Mouse (Mus musculus) mouse trophoblast stem cell (cell line): Measurements from ENCODE around the gene Aldh3b3.
"Not testable (repeated sequence)": the region's sequence is repeated elsewhere in the genome, so short reads cannot be mapped to it uniquely, and the experiment has no call there.

Experiments
- in situ Hi-C, 2 experiments: fragments of 300-500 bp; cut with MseI, MboI; formaldehyde crosslinking; loops; 2 replicates in 1 of 2; 3 replicates in 1 of 2; pipeline ENCODE4 v1.15.1; 2025

The Aldh3b3 gene

DNA sequence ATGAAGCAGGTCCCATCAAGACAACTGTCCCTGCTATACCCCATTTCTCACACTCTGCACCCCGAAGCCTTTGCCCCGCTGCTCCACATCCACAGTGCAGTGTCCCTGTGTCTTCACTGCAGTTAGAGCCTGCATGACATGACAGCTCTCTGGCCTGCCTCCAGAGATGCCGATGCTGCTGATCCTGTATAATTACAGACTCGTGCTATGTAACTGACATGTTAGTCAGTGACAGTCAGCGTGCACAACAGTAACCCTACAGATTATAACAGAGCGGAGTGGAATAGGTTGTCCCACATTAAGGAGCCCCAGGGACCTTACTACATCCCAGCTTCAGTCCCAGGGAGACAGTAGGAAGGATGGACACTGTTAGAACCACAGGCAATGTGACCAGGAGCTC is 16.2 kb downstream of the Aldh3b3 start:
- in situ Hi-C loops = not testable (repeated sequence)

DNA sequence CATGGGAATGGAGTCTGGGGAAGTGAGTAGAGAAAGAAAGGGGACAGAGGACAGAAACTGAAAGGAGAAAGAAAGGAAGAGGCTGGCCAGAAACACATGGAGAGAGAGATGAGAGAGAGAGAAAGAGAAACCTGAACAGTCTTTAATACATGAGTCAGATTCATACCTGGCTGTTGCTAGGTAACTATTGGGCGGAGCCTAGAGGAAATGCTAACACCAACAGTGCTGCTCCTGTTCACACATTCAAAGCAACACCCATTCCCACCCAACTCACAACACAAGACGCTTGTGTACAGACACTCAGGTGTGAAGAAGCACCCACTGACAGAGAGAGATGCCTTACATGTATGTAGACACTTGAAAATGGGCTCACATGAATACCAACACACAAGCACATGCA is 17.4 kb downstream of the Aldh3b3 start:
- in situ Hi-C loops = no loop called here

- in situ Hi-C loops = no loop called here
These were observed 21.9 kb downstream of the Aldh3b3 start for GRCm38 (mm10) chr19:3980309-3980708.

DNA sequence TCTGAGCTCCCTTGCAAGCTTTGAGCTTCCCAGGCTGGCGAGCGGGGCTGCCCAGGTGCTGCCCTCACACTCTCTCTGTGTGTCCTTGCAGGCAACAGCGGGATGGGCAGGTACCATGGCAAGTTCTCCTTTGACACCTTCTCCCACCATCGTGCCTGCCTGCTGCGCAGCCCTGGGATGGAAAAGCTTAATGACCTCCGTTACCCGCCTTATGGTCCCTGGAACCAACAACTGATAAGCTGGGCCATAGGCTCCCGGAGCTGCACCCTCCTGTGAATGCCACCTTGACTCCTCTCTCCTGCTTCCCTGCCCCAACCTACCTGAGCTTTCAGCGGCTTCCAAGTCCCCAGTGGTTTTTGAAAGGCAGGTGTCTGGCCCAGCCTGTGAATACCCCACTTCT is 22.5 kb downstream of the Aldh3b3 start:
- in situ Hi-C loops = no loop called here

GRCm38 (mm10) chr19:3983527-3984200 is 25.2 kb downstream of the Aldh3b3 start:
- in situ Hi-C loops = no loop called here

GRCm38 (mm10) chr19:3985261-3985681 is 26.8 kb downstream of the Aldh3b3 start:
- in situ Hi-C loops = no loop called here

GRCm38 (mm10) chr19:3986334-3986733 is 27.9 kb downstream of the Aldh3b3 start, which contains the start of gene Acy3:
Gene Acy3, plus strand, starts transcription at chr19:3986570.
- in situ Hi-C loops = no loop called here

DNA sequence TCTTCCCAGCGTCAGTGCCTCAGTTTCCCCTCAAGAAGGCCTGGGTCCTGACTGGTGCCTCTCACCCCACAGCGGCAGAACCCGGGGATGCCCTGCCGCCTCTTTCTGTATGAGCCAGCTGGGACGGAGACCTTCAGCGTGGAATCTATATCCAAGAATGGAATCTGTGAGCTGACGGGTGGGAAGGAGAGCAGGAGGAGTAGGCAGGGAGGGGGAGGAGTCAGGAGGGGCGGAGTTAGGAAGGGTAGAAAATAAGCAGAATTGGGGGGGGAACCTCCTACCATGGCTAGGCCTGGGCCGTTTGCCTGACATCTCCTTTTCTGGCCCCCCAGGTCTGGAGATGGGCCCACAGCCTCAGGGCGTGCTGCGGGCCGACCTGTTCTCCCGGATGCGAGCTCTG is 29.6 kb downstream of the Aldh3b3 start:
- in situ Hi-C loops = no loop called here

- in situ Hi-C loops = no loop called here
These were observed 30.3 kb downstream of the Aldh3b3 start for GRCm38 (mm10) chr19:3988750-3989149.

GRCm38 (mm10) chr19:3990804-3991203 is 32.4 kb downstream of the Aldh3b3 start:
- in situ Hi-C loops = loop anchor here in 1 of 2 experiments (5.0 kb wide), 1 partner anchor 44 kb away; no protein-coding TSS in a partner anchor

DNA sequence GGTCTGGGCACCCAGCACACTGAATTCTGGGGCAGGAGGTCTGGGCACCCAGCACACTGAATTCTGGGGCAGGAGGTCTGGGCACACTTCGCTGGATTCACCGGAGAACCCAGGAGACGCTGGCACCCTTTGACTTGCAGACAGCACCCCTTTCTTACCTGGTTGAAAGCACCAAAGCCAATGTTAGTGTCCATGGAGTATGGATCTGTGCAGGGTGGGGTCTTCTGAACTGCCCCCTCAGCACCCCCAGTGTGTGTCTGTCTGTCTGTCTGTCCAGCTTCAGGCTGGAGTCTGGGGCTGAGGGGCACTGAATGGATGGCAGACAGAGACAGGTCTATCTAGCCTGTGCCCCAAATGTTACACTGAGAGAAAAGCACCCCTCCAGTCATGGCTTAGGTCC is 33.1 kb downstream of the Aldh3b3 start:
- in situ Hi-C loops = loop anchor here in 1 of 2 experiments (5.0 kb wide), 1 partner anchor 44 kb away; no protein-coding TSS in a partner anchor

GRCm38 (mm10) chr19:3991966-3992365 is 33.5 kb downstream of the Aldh3b3 start:
- in situ Hi-C loops = loop anchor here in 1 of 2 experiments (5.0 kb wide), 1 partner anchor 45 kb away; no protein-coding TSS in a partner anchor

DNA sequence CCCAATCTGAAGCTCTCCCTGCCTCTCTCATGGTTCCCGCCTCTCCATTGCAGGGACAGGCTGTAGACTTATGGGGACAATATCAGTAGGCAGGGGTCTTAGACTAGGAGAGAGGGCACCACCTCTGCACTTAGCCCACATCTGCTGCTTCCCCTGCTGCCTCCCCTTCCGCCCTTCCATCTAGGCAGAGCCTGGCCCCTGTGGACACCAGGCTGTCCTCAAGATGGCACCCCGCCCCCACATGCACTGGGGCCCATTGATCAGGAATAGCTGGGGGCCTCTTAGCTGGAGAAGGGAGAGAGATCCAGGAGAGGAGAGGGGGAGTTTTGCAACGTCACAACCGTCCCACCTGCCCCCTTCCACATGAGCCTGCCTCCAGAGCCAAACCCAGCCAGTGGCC is 34.0 kb downstream of the Aldh3b3 start, which contains the start of gene Tbx10:
Gene Tbx10, plus strand, starts transcription at position 337 of the 400 bp plus-strand sequence.
- in situ Hi-C loops = loop anchor here in 1 of 2 experiments (5.0 kb wide), 1 partner anchor 45 kb away; no protein-coding TSS in a partner anchor

- in situ Hi-C loops = loop anchor here in 1 of 2 experiments (5.0 kb wide), 1 partner anchor 48 kb away; no protein-coding TSS in a partner anchor
These were observed 36.5 kb downstream of the Aldh3b3 start for GRCm38 (mm10) chr19:3994932-3995331.

GRCm38 (mm10) chr19:3995505-3995904 is 37.1 kb downstream of the Aldh3b3 start:
- in situ Hi-C loops = no loop called here

- in situ Hi-C loops = no loop called here
These were observed 37.7 kb downstream of the Aldh3b3 start for GRCm38 (mm10) chr19:3996106-3996505.

DNA sequence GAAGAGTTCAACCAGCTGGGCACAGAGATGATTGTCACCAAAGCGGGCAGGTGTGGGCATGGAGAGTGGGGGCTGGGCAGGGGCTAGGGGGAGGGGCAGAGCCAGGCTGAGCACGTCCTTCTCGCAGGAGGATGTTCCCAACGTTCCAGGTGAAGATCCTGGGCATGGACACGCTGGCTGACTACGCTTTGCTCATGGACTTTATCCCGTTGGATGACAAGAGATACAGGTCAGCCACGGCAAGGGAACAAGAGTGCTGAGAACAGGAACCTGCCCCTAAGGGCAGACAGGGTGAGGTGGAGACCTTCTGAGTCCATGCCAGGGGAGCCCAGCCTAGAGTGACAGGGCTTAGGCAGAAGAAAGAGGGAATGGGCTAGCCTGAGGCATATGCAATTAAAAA is 38.3 kb downstream of the Aldh3b3 start:
- in situ Hi-C loops = no loop called here

- in situ Hi-C loops = no loop called here
These were observed 38.8 kb downstream of the Aldh3b3 start for GRCm38 (mm10) chr19:3997231-3997630.

DNA sequence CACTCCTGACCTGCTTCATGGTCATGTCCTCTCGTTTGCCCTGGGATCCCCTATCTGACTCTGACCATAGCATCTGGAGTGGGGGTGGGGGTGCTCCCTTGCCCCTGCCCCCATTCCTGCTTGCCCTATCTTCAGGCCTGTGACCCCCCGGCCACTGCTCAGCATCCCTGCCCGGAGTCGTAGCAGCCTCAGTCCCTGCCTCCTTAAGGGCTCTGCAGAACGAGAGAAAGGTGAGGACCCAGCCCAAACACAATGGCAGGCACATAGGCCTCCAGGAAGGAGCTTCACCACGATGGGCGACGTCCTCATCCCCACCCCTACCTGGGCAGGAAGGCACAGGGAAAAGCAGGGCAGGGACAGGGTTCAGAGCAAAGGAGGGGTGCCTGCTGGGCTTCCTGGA is 39.9 kb downstream of the Aldh3b3 start:
- in situ Hi-C loops = no loop called here

GRCm38 (mm10) chr19:3999121-3999730 is 40.8 kb downstream of the Aldh3b3 start:
- in situ Hi-C loops = no loop called here

DNA sequence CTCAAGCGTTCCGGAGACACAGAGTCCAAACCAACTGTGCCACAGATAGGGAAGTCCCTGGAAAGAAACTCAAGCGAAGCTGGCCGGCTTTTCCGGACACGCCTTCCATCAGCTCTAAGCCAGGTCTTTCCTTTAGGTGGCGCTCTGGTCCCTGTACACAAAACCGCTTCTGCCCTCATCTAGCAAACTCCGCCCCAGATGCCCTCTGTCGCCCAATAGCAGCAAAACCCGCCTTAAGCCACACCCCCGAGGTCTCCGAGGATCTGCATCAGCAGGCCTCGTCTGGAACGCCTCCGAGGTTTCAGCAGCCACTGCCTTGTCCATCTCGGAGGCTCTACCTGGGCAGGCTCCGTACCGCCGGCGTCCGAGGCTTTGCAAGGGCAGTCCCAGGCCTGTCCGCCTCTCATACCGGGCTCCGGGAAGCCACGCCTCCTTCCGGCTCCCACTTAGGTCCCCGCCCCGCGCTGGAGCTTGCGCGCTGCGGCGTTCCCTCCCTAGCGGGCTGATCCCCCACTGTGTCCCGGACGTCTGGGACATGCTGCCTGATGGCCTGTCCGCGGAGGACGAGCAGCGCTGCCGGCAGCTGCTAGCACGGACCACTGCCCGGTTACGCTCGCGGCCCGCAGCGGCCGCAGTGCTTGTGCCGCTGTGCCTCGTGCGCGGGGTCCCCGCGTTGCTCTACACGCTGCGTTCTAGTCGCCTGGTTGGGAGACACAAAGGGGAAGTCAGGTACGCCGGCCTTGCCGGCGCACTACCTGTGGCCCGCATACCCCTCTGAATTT is 41.9 kb downstream of the Aldh3b3 start, which contains the start of the genes Nudt8 and Gm49405:
Gene Nudt8, plus strand, starts transcription at position 462 of the 782 bp plus-strand sequence.
Gene Gm49405, plus strand, starts transcription at position 508 of the 782 bp plus-strand sequence.
- in situ Hi-C loops = no loop called here
